Mouse (Mus musculus): ENCODE measurements around the gene Rce1. TPM values are rescaled to one million over a fixed set of nuclear protein-coding genes. Genes with fewer than 3 reads are reported as not detected.
A peak's percentile ranks its signal among the peaks of the same experiment; 100 is the strongest.

The Rce1 gene
- total and polyA plus RNA-seq, 2 experiments from 2014 or later: 43.3 to 85.1 TPM

DNA sequence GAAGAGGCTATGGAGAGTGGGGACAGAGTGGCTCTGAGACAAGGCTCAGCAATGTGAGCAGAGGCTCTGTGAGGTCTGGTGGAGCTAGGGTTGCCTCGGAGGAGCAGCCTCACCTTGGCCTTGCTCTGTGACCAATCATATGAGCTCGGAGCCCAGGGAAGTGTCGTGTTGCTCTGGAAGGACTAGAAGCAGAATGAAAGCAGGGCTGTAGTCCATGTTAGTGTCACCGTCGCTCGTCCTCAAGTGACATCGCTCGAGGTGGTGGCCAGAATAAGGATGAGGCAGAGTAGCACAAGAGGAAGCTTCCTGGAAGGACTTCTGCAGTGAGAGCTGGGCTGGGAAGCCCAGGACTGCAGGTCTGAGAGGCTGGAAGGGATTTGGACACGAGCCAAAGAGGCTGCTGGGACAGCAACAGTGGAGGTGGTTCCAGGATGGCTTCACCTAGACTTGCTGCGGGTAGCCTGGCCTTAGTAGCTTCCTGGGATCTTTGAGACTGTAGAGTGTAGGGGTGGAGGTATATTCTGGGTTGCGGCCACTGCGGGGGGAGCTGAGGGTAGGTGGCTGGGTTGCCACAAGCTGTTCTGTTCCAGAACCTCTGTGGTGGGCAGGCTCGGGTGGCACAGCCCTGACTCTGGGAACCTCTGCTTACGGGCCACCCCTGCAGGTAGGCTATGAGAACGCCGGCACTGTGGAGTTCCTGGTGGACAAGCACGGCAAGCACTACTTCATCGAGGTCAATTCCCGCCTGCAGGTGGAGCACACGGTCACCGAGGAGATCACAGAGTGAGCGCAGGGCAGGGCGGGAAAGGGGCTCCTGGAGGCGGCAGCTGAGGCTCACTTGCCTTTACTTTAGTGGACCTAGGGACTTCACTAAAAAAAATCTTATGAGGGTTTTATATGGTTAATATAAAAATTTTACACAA is 21.4 kb downstream of the Rce1 start:
- 41% methylated on average over 24 of the region's 24 CpGs for WGBS
- no peak overlapping the region for H3K4me2 ChIP-seq (ENCODE audit: low read depth, low read length, poor library complexity, severe bottlenecking)
- peak; percentile 16 for DNase-seq (ENCODE audit: low spot score)
- no peak for ATAC-seq (ENCODE audit: low FRiP score)
- H3K27me3 ChIP-seq (ENCODE audit: insufficient read depth, low read length): no peaks in the 10 kb centered on the region
- H3K27ac ChIP-seq (ENCODE audit: low read depth, low read length): no peak overlapping the region
- H3K36me3 ChIP-seq (ENCODE audit: insufficient read depth, low read length): no peaks in the 10 kb centered on the region; the same call in 1 of the 2 replicates
- no peaks in the 10 kb centered on the region for H3K9me3 ChIP-seq (ENCODE audit: low read length)
- TF ChIP-seq CTCF (IDR thresholded peaks at IDR 0.05): peak; percentile 64
- H3K4me1 ChIP-seq (ENCODE audit: insufficient read depth, low read length): no peaks in the 10 kb centered on the region
- no peak overlapping the region for H3K4me3 ChIP-seq (ENCODE audit: low read depth, low read length)
- H3K9ac ChIP-seq (replicated peaks; ENCODE audit: low read length, poor library complexity, severe bottlenecking): no peak overlapping the region

DNA sequence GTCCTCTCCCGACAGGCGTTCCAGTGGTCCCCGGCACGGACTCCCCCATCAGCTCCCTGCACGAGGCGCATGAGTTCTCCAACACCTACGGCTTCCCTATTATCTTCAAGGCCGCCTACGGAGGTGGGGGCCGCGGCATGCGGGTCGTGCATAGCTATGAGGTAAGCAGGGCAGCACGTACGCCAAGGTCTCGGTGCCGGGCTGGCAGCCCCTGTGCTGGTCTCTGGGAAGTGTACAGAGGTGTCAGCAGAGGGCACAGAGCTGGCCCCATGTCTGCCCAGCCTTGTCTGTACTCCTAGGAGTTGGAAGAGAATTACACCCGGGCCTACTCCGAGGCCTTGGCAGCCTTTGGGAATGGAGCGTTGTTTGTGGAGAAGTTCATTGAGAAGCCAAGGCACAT is 23.0 kb downstream of the Rce1 start:
- no peaks in the 10 kb centered on the region; the same call in 1 of the 2 replicates for H3K36me3 ChIP-seq (ENCODE audit: insufficient read depth, low read length)
- no peak overlapping the region for H3K9ac ChIP-seq (replicated peaks; ENCODE audit: low read length, poor library complexity, severe bottlenecking)
- no peak overlapping the region for H3K4me3 ChIP-seq (ENCODE audit: low read depth, low read length)
- H3K27me3 ChIP-seq (ENCODE audit: insufficient read depth, low read length): no peaks in the 10 kb centered on the region
- no peak for TF ChIP-seq CTCF (IDR thresholded peaks at IDR 0.05)
- ATAC-seq (ENCODE audit: low FRiP score) (no peak), DNase-seq (ENCODE audit: low spot score) (no peak)
- no peak overlapping the region for H3K4me2 ChIP-seq (ENCODE audit: low read depth, low read length, poor library complexity, severe bottlenecking)
- WGBS: 88% methylated on average over 20 of the region's 20 CpGs
- H3K4me1 ChIP-seq (ENCODE audit: insufficient read depth, low read length): no peaks in the 10 kb centered on the region
- no peaks in the 10 kb centered on the region for H3K9me3 ChIP-seq (ENCODE audit: low read length)
- H3K27ac ChIP-seq (ENCODE audit: low read depth, low read length): no peak overlapping the region

- no peak for ATAC-seq (ENCODE audit: low FRiP score)
- H3K9me3 ChIP-seq (ENCODE audit: low read length): no peaks in the 10 kb centered on the region
- H3K4me2 ChIP-seq (ENCODE audit: low read depth, low read length, poor library complexity, severe bottlenecking): no peak overlapping the region
- no peaks in the 10 kb centered on the region for H3K4me1 ChIP-seq (ENCODE audit: insufficient read depth, low read length)
- H3K27ac ChIP-seq (ENCODE audit: low read depth, low read length): no peak overlapping the region
- no peak overlapping the region for H3K4me3 ChIP-seq (ENCODE audit: low read depth, low read length)
- WGBS: 79% methylated on average over 2 of the region's 2 CpGs
- no peaks in the 10 kb centered on the region for H3K27me3 ChIP-seq (ENCODE audit: insufficient read depth, low read length)
- no peak for DNase-seq (ENCODE audit: low spot score)
- no peak overlapping the region for H3K9ac ChIP-seq (replicated peaks; ENCODE audit: low read length, poor library complexity, severe bottlenecking)
- TF ChIP-seq CTCF (IDR thresholded peaks at IDR 0.05): no peak
- H3K36me3 ChIP-seq (ENCODE audit: insufficient read depth, low read length): no peaks in the 10 kb centered on the region
Measured at GRCm38 (mm10) chr19:4596071-4596470, 29.4 kb downstream of the Rce1 start.

DNA sequence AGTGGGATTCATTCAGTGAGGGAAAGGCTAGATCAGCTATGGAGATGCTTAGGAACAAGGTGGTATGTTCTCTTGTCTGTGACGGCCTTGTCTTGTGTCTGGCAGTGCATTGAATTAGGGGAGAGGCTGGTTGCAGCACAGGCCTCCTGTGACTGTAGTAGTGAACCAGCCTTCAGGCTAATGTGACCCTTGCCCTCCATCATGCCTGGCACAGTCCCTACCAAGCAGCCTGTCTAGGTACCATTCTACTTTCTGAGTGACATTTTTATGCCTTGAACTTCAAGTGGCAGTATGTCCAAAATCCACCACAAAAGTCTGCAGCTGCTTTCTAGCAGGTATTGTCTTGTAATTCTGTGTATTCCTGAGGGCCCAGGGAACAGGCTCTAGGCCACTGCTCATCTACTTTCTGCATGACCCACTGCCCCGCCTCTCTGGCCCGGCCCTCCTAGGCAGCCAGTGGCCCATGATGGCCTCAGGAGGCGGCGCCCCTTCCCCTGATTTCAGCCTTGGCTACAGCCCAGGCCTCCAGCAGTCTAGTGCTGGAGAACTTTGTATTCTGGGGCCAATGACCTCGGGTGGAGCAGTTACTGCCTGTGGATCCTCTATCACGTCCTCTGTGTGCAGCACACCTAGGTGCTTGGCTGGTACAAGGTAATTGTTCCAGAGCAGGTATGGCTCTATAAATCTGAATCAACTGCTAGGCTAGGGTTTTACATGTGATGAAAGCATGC is 31.5 kb downstream of the Rce1 start:
- no peaks in the 10 kb centered on the region for H3K9me3 ChIP-seq (ENCODE audit: low read length)
- no peak for TF ChIP-seq CTCF (IDR thresholded peaks at IDR 0.05)
- no peak overlapping the region for H3K4me2 ChIP-seq (ENCODE audit: low read depth, low read length, poor library complexity, severe bottlenecking)
- no peaks in the 10 kb centered on the region for H3K4me1 ChIP-seq (ENCODE audit: insufficient read depth, low read length)
- 59% methylated on average over 7 of the region's 7 CpGs for WGBS
- no peaks in the 10 kb centered on the region for H3K27me3 ChIP-seq (ENCODE audit: insufficient read depth, low read length)
- no peak overlapping the region for H3K27ac ChIP-seq (ENCODE audit: low read depth, low read length)
- ATAC-seq (ENCODE audit: low FRiP score) (no peak), DNase-seq (ENCODE audit: low spot score) (no peak)
- no peak overlapping the region for H3K4me3 ChIP-seq (ENCODE audit: low read depth, low read length)
- H3K9ac ChIP-seq (replicated peaks; ENCODE audit: low read length, poor library complexity, severe bottlenecking): no peak overlapping the region
- no peaks in the 10 kb centered on the region for H3K36me3 ChIP-seq (ENCODE audit: insufficient read depth, low read length)

DNA sequence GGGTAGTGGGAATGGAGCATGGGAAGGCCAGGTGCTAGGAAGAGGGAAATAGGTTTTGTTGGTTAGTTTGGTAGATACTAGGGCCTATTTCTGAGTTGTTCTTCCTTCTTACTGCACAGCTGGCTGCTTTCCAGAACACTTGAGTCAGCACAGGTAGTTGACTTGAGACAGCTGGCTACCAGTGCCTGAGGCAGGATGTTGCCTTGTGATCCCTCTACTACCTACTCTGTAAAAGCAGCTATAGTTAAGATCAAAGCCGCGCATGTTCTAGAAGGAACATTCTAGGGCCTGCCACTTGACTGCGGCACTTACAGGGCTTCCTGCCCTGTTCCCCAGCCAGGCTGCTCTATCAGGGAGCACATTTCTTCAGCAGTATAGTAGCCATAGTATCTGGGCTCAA is 35.4 kb downstream of the Rce1 start:
- DNase-seq (ENCODE audit: low spot score): no peak
- H3K9me3 ChIP-seq (ENCODE audit: low read length): no peaks in the 10 kb centered on the region
- H3K36me3 ChIP-seq (ENCODE audit: insufficient read depth, low read length): no peaks in the 10 kb centered on the region
- no peaks in the 10 kb centered on the region for H3K27me3 ChIP-seq (ENCODE audit: insufficient read depth, low read length)
- TF ChIP-seq CTCF (IDR thresholded peaks at IDR 0.05): no peak
- H3K4me1 ChIP-seq (ENCODE audit: insufficient read depth, low read length): no peaks in the 10 kb centered on the region
- no peak overlapping the region for H3K4me2 ChIP-seq (ENCODE audit: low read depth, low read length, poor library complexity, severe bottlenecking)
- 91% methylated on average over 3 of the region's 3 CpGs for WGBS
- no peak overlapping the region for H3K9ac ChIP-seq (replicated peaks; ENCODE audit: low read length, poor library complexity, severe bottlenecking)
- H3K27ac ChIP-seq (ENCODE audit: low read depth, low read length): no peak overlapping the region
- H3K4me3 ChIP-seq (ENCODE audit: low read depth, low read length): no peak overlapping the region
- ATAC-seq (ENCODE audit: low FRiP score): no peak

DNA sequence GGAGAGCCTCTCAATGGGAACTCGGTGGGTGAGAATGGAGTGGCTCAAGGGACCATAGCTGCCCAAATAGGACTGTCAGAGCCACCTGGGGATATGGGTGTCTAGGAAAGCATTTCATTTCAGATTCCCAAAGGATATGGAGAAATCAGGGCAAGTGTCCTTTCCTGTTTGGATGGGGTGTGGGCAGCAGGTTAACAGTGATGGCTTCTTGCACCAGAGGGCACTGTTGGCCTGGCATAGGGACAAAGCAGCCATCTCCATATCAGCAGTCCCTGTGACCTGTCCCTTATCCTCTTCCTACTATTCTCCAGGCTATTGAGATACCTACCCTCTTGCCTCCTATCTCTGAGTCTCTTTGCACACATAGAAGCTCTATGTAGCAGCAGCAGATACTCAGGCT is 36.4 kb downstream of the Rce1 start:
- no peak overlapping the region for H3K4me3 ChIP-seq (ENCODE audit: low read depth, low read length)
- H3K9ac ChIP-seq (replicated peaks; ENCODE audit: low read length, poor library complexity, severe bottlenecking): no peak overlapping the region
- ATAC-seq (ENCODE audit: low FRiP score) (no peak), DNase-seq (ENCODE audit: low spot score) (no peak)
- no peaks in the 10 kb centered on the region for H3K27me3 ChIP-seq (ENCODE audit: insufficient read depth, low read length)
- no peak overlapping the region for H3K27ac ChIP-seq (ENCODE audit: low read depth, low read length)
- H3K36me3 ChIP-seq (ENCODE audit: insufficient read depth, low read length): no peaks in the 10 kb centered on the region
- 72% methylated on average over 1 of the region's 1 CpGs for WGBS
- no peak overlapping the region for H3K4me2 ChIP-seq (ENCODE audit: low read depth, low read length, poor library complexity, severe bottlenecking)
- TF ChIP-seq CTCF (IDR thresholded peaks at IDR 0.05): peak; percentile 35
- no peaks in the 10 kb centered on the region for H3K9me3 ChIP-seq (ENCODE audit: low read length)
- H3K4me1 ChIP-seq (ENCODE audit: insufficient read depth, low read length): no peaks in the 10 kb centered on the region

Data from midbrain, postnatal 0 days (tissue).